Mouse (Mus musculus) kidney, embryonic 15.5 days (tissue): ENCODE data around the gene Rpa1. TPM values are rescaled to one million over a fixed set of nuclear protein-coding genes. Genes with fewer than 3 reads are reported as not detected.

Experiments used
- ATAC-seq: fragments of 200-750 bp; cut with Nextera tagmentation; replicated peaks from 2 replicates; pipeline ENCODE4 v1.8.0; 2017; ENCODE audit warnings: moderate TSS enrichment; ENCODE audit not compliant: low FRiP score
- H3K27ac ChIP-seq: fragments of 300-500 bp; sonication (generic); 2 replicates; pipeline ENCODE4 v1.5.1; 2015; ENCODE audit warnings: mild to moderate bottlenecking, inconsistent platforms
- H3K27me3 ChIP-seq: fragments of 300-500 bp; sonication (generic); 2 replicates; pipeline ENCODE4 v1.6.1; 2015; ENCODE audit warnings: inconsistent platforms
- H3K36me3 ChIP-seq: fragments of 300-500 bp; sonication (generic); 2 replicates; pipeline ENCODE4 v1.6.1; 2015; ENCODE audit warnings: inconsistent platforms
- H3K4me1 ChIP-seq: fragments of 300-500 bp; sonication (generic); 2 replicates; pipeline ENCODE4 v1.6.1; 2015; ENCODE audit warnings: inconsistent platforms
- H3K4me2 ChIP-seq: fragments of 300-500 bp; sonication (generic); 2 replicates; pipeline ENCODE4 v1.6.1; 2015; ENCODE audit warnings: moderate library complexity, mild to moderate bottlenecking, inconsistent platforms
- H3K4me3 ChIP-seq: fragments of 300-500 bp; sonication (generic); replicated peaks from 2 replicates; pipeline ENCODE4 v1.5.1; 2015; ENCODE audit warnings: mild to moderate bottlenecking, inconsistent platforms
- H3K9ac ChIP-seq: fragments of 300-500 bp; sonication (generic); 2 replicates; pipeline ENCODE4 v1.6.1; 2015; ENCODE audit warnings: mild to moderate bottlenecking, inconsistent platforms
- H3K9me3 ChIP-seq: fragments of 300-500 bp; sonication (generic); replicated peaks from 2 replicates; pipeline ENCODE4 v1.6.1; 2016; ENCODE audit warnings: inconsistent platforms
- WGBS: fragments of 180-500 bp; shearing (Covaris S2); methylation state at CpG from one replicate; pipeline ENCODE4 v1.1.7; 2015; ENCODE audit warnings: mixed read lengths; 5-methylcytosine and 5-hydroxymethylcytosine counted together
- polyA plus RNA-seq: library from polyadenylated mRNA; unstranded; fragments of >200 nt; fragmentation: Nextera tagmentation; extraction: Ambion mirVana; gene quantifications from 2 replicates; pipeline ENCODE4 v1.2.1, GENCODE M21; 2015

The Rpa1 gene
- polyA plus RNA-seq, 1 experiment from 2014 or later: 128 TPM

DNA sequence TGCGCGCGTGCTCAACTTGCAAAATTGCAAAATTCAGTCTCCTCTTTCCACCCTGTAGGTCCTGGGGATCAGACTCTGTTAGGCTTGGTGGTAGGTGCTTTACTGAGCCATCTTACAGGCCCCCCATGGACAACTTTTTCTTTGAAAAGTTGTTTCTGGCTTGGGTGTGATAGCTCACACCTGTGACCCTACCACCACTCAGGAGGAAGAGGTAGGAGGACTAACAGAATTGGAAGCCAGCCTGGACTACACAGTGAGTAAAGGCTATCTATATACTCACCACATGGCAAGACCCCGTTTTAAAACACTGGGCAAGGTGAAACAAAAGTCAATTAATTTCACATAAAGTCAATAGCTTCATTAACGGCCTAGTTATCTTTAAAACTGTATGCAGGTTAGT, 3.4 kb downstream of the Rpa1 start:
- H3K9ac ChIP-seq: no peak overlapping the region
- WGBS: 83% methylated on average over 5 of the region's 5 CpGs
- H3K27ac ChIP-seq: peak overlapping the region; percentile 37; the same call in 1 of the 2 replicates
- no peak overlapping the region for H3K4me2 ChIP-seq
- H3K4me3 ChIP-seq: no peak overlapping the region
- ATAC-seq: no peak
- H3K9me3 ChIP-seq: no peaks in the 10 kb centered on the region
- no peaks in the 10 kb centered on the region for H3K27me3 ChIP-seq
- peaks cover 22% of the 10 kb centered on the region for H3K36me3 ChIP-seq
- H3K4me1 ChIP-seq: peaks cover 36% of the 10 kb centered on the region

DNA sequence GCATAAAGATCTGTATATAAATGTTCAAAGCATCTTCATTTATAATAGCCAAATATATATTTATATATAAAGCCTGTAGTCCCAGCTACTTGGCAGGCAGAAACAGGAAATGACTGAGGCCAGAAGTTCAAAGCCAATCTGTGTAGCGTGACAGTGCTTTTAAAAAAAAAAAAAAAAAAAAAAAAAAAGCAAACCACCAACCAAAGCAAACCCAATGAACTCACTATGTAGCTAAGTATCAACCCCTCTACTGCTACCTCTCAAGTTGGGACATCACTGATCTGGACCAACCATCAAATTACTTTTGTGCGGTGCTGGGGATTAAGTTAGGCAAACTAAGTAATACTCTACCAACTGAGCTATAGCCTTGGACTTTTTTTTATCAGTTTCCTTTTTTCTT, 4.0 kb downstream of the Rpa1 start:
- no peak overlapping the region for H3K4me3 ChIP-seq
- 51% methylated on average over 2 of the region's 2 CpGs for WGBS
- H3K4me1 ChIP-seq: peaks cover 34% of the 10 kb centered on the region
- ATAC-seq: no peak
- peak overlapping the region; percentile 37; the same call in 1 of the 2 replicates for H3K27ac ChIP-seq
- no peaks in the 10 kb centered on the region for H3K27me3 ChIP-seq
- H3K4me2 ChIP-seq: no peak overlapping the region
- H3K36me3 ChIP-seq: peaks cover 27% of the 10 kb centered on the region
- no peaks in the 10 kb centered on the region for H3K9me3 ChIP-seq
- H3K9ac ChIP-seq: no peak overlapping the region

DNA sequence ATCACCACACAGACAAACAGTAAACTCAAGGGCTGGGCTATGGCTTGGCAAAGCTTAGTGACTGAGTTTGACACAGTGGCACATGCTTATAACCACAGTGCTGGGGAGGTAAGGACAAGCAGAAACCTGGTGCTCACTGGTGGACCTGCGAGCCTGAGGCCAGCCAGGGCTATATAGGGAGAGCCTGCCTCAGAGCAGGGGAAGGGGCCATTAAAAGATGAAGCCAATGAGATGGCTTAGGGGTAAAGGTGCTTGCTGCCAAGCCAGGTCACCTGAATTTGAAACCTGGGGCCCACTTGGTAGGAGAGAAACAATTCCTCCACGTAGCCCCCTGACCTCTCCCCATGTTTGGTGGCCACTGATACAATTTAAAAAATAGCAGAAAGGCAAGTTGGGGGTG, 5.0 kb downstream of the Rpa1 start:
- Histone ChIP-seq H3K27me3 (no peaks in the 10 kb centered on the region), H3K36me3 (peaks cover 37% of the 10 kb centered on the region), H3K9ac (no peak overlapping the region), H3K4me3 (no peak overlapping the region), H3K9me3 (no peaks in the 10 kb centered on the region), H3K27ac (no peak overlapping the region), H3K4me1 (peaks cover 28% of the 10 kb centered on the region), H3K4me2 (no peak overlapping the region)
- WGBS: 87% methylated on average over 2 of the region's 2 CpGs
- no peak for ATAC-seq

DNA sequence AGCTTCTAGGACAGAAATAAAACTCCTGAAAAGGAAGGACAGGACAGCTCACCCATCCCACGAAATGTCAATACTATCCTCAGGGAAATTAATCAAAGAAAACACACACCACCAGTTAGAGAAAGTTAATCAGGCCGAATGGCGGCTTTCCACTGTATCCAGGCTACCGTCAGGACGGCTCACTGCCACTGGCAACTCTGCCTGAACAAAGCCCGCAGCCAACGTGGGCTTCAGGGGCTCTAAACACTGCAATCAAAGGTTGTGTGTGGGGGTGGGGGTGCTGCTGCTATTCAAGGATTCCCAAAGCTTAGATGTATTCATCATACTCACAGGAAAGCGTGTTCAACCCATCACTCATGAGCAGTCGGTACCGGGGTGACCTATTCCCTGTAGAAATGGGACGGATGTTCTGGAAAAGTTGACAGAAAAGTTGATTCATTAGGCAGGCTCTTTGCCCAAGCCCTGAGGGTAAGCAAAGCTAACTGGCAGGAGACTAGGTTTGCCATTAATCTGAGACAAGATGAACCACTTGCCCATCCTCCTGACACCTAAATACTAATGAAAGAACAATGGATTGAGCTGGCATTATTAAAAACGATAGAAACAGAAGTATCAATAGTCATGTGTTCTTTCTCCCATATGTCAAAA, 7.3 kb downstream of the Rpa1 start:
- Histone ChIP-seq H3K9me3 (no peaks in the 10 kb centered on the region), H3K4me2 (no peak overlapping the region), H3K9ac (no peak overlapping the region), H3K27me3 (no peaks in the 10 kb centered on the region), H3K4me1 (peaks cover 11% of the 10 kb centered on the region), H3K27ac (no peak overlapping the region), H3K4me3 (no peak overlapping the region), H3K36me3 (peaks cover 56% of the 10 kb centered on the region)
- ATAC-seq: no peak
- WGBS: 88% methylated on average over 12 of the region's 12 CpGs

DNA sequence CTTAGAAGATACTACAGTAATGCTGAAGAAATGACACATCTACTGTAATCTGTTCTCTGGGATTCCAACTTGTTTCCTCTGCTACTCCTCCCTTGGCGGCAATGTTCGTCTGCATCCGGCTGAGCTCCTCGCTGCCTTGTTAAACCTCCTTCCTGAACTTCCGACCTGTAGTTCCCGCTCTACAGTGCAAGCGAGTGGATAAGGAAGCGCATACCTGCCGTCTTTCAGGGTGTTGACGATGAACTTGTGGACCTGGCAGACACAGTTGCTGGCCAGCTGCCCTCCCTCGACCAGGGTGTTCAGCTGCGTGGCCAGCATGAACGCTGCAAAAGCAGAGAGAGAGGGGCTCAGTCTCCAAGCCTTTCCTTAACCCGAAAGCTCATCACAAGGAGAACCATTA, 8.0 kb downstream of the Rpa1 start:
- no peak for ATAC-seq
- WGBS: 86% methylated on average over 14 of the region's 14 CpGs
- Histone ChIP-seq H3K9me3 (no peaks in the 10 kb centered on the region), H3K4me3 (no peak overlapping the region), H3K36me3 (peaks cover 63% of the 10 kb centered on the region), H3K27ac (no peak overlapping the region), H3K4me2 (no peak overlapping the region), H3K27me3 (no peaks in the 10 kb centered on the region), H3K9ac (no peak overlapping the region), H3K4me1 (peaks cover 11% of the 10 kb centered on the region)

DNA sequence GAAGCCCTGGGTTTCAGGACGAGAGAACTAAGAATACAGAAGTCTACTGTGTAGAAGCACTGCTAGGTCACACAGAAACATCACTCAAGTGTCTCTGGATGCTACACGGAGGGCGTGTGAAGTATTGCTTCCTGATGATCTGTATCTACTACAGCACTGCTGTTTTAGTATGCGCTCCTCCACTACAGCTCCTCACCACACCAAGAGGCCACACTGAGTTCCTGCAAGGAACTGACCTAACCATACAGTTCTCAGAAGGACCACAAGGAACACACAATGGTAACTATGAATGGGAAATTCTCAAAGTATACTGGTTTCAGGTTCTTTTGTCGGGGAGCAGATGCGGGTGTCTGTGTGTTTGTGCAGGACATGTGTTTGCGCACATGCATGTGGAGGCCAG, 10.9 kb downstream of the Rpa1 start:
- Histone ChIP-seq H3K27ac (no peak overlapping the region), H3K27me3 (no peaks in the 10 kb centered on the region), H3K36me3 (peaks cover 84% of the 10 kb centered on the region), H3K9me3 (no peaks in the 10 kb centered on the region), H3K4me1 (no peaks in the 10 kb centered on the region), H3K9ac (no peak overlapping the region), H3K4me3 (no peak overlapping the region), H3K4me2 (no peak overlapping the region)
- ATAC-seq: no peak
- WGBS: 87% methylated on average over 7 of the region's 7 CpGs

DNA sequence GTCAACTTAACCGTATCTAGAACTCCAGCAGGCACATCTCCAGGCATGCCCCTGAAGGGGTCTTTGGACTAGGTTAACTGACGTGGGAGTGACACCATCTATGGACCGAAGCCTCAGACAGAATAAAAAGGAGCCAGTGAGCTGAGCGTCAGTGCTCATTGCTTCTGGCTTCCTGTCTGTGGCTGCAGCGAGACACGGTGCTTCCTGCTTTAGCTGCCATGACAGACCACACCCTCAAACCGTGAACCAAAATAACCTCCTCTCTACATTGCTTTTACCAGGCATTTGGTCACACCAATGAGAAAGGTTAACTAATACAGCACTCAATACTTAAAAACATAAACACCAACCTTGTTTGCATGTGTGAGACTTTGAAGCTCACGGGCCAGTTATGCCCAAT, 11.4 kb downstream of the Rpa1 start:
- 67% methylated on average over 8 of the region's 8 CpGs for WGBS
- no peak overlapping the region for H3K4me2 ChIP-seq
- H3K4me3 ChIP-seq: no peak overlapping the region
- no peaks in the 10 kb centered on the region for H3K9me3 ChIP-seq
- no peak overlapping the region for H3K27ac ChIP-seq
- no peak overlapping the region for H3K9ac ChIP-seq
- H3K36me3 ChIP-seq: peaks cover 87% of the 10 kb centered on the region
- H3K27me3 ChIP-seq: no peaks in the 10 kb centered on the region
- no peak for ATAC-seq
- no peaks in the 10 kb centered on the region for H3K4me1 ChIP-seq

DNA sequence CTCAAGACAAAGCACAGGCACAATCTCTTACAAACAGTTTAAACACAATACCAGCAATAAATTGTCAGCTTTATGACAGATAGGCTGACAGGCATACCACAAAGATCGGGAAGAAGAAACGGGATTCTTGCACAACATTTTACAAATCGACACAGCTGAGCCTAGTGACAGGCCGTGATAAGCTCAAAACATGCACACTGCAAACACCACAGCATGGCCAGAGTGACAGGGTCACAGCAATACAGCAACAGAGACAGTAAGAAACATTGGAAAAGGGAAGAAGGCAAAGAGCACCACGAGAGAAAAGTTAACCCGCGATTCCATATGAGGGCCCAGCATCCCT, 22.2 kb downstream of the Rpa1 start:
- Histone ChIP-seq H3K27me3 (no peaks in the 10 kb centered on the region), H3K4me2 (no peak overlapping the region), H3K27ac (0 out of 2 replicates have a peak overlapping the region, but pooled peaks have one; percentile 4), H3K36me3 (peaks cover 34% of the 10 kb centered on the region), H3K9ac (no peak overlapping the region), H3K4me3 (no peak overlapping the region), H3K4me1 (peaks cover 17% of the 10 kb centered on the region), H3K9me3 (no peaks in the 10 kb centered on the region)
- WGBS: 48% methylated on average over 7 of the region's 7 CpGs
- no peak for ATAC-seq

DNA sequence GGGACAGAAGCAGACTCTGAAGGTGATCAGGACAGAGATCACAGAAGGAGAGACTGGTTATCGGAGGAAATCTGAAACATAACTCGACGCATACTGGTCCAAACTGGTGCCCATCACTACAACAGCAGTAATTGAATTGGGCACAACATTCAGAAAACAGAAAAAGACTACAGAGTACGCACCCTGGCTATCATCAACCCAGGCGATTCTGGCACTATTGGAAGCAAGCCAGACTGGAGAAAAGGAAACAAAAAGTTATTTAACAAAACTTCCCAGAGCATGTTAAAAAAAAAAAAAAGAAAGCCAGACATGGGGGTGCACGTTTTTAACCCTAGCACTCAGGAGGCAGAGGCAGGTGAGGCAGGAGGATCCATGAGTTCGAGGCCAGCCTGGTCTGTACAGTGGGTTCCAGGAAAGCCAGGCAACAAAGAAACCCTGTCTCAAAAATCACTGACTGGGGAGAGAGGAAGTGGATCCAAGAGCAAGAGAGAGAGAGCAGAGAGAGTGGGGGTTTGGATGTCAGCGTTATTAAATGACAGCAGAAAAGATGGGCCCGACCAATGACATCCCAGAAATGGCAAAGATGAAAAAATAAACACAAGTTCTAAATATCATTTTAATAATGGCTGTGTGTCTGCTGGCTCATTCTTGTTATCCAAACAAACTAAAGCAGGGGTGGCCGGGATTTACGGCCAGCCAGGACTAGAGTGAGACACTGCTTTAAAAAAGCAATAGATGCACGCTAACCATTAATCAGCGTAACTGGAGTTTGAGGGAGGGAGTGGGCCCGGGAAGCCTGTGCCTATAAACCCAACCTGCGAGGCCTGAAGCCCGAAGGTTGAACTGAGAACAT, 22.8 kb downstream of the Rpa1 start:
- Histone ChIP-seq H3K9ac (no peak overlapping the region), H3K27ac (0 out of 2 replicates have a peak overlapping the region, but pooled peaks have one; percentile 4), H3K27me3 (no peaks in the 10 kb centered on the region), H3K4me1 (peaks cover 17% of the 10 kb centered on the region), H3K36me3 (peaks cover 29% of the 10 kb centered on the region), H3K9me3 (no peaks in the 10 kb centered on the region), H3K4me3 (no peak overlapping the region), H3K4me2 (no peak overlapping the region)
- no peak for ATAC-seq
- 49% methylated on average over 16 of the region's 16 CpGs for WGBS

DNA sequence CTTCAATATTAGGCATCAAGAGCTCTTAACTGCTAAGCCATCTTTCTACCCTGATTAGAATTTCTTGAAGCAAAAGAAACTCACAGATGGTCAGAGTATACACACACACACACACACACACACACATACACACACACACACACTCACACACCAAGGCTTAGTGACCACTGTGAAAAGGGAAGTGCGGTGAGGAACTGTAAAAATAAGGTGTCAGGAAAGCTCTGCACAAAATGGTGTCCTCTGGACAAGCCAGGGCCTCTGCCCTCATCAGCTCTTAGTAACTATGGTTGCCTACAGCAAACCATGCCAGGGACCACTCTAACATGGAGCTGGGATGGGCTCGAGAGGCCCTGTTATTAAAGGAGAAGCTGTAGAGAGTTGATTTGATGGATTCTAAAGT, 23.7 kb downstream of the Rpa1 start:
- Histone ChIP-seq H3K9me3 (no peaks in the 10 kb centered on the region), H3K4me1 (peaks cover 17% of the 10 kb centered on the region), H3K36me3 (peaks cover 20% of the 10 kb centered on the region), H3K4me3 (no peak overlapping the region), H3K27me3 (no peaks in the 10 kb centered on the region), H3K9ac (no peak overlapping the region), H3K4me2 (no peak overlapping the region), H3K27ac (no peak overlapping the region)
- no peak for ATAC-seq
- WGBS: 94% methylated on average over 2 of the region's 2 CpGs

DNA sequence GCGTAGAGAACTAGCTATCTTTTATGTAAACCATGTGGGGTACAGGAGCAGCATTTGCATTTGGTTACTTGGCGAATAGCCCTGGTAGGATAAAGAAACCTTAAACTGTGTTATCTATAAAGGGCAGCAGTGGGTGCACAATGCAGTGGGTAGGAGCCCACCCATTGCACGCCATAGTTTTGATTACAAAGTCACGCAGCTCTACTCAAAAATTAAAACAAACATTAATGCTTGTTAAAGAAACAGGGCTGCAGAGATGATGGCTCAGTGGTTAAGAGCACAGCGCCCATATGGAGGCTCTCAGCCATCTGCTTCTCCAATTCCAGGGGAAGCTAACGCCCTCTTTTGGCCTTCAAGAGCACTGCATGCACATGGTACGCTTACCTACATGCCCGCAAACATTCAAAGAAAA, 24.8 kb downstream of the Rpa1 start:
- Histone ChIP-seq H3K4me1 (peaks cover 17% of the 10 kb centered on the region), H3K27me3 (no peaks in the 10 kb centered on the region), H3K4me2 (no peak overlapping the region), H3K9me3 (no peaks in the 10 kb centered on the region), H3K27ac (no peak overlapping the region), H3K36me3 (peaks cover 20% of the 10 kb centered on the region), H3K9ac (no peak overlapping the region), H3K4me3 (no peak overlapping the region)
- 78% methylated on average over 8 of the region's 8 CpGs for WGBS
- no peak for ATAC-seq

DNA sequence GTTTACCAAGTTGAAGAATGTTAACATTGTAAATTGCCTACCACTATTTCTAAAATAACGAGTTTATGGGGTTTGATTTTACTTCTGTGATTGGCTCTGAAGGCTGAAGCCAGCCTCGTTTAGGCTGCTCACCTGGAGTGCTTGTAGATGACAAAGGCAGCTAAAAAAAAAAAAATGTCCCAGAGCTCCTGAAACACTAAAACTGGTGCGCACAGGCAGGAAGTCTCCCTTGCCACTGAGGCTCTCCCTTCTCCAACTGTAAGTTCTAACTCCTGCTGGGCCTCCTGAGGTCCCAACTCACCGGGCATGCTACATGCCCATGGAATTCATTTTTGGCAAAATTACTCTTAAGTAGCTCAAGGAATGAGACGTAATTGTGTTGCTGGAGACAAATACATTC, 28.9 kb downstream of the Rpa1 start:
- 70% methylated on average over 5 of the region's 5 CpGs for WGBS
- H3K9me3 ChIP-seq: no peaks in the 10 kb centered on the region
- H3K36me3 ChIP-seq: peaks cover 42% of the 10 kb centered on the region
- H3K4me2 ChIP-seq: no peak overlapping the region
- H3K27me3 ChIP-seq: no peaks in the 10 kb centered on the region
- no peak for ATAC-seq
- no peak overlapping the region for H3K27ac ChIP-seq
- H3K9ac ChIP-seq: no peak overlapping the region
- H3K4me1 ChIP-seq: 0 out of 2 replicates have a peak, but pooled peaks cover 2% of the 10 kb centered on the region
- H3K4me3 ChIP-seq: no peak overlapping the region
